Mouse (Mus musculus): Measurements from ENCODE around the gene Eln. TPM values are rescaled to one million over a fixed set of nuclear protein-coding genes. Genes with fewer than 3 reads are reported as not detected.

The Eln gene
- polyA plus RNA-seq, 2 experiments: 1.7 to 3.6 TPM

GRCm38 (mm10) chr5:134740501-134741341 is 6.4 kb downstream of the Eln start:
- H3K9me3 ChIP-seq (ENCODE audit: control insufficient read depth, low read length): no peaks in the 10 kb centered on the region
- TF ChIP-seq CTCF (IDR thresholded peaks at IDR 0.05; ENCODE audit: low read depth) (no peak), EP300 (IDR thresholded peaks at IDR 0.05; ENCODE audit: low read depth) (no peak)
- no peak overlapping the region for H3K4me3 ChIP-seq (ENCODE audit: insufficient read depth in 1 of 2, low read depth in 2 of 2, low read length in 2 of 2)
- H3K9ac ChIP-seq (replicated peaks): no peak overlapping the region
- H3K27me3 ChIP-seq (ENCODE audit: control insufficient read depth, insufficient read depth, low read length): no peaks in the 10 kb centered on the region
- 64% methylated on average over 11 of the region's 11 CpGs for WGBS (ENCODE audit: insufficient replicate concordance)
- DNase-seq (ENCODE audit: low read depth in 3 of 3, low spot score in 3 of 3): no peak
- H3K4me1 ChIP-seq (replicated peaks; ENCODE audit: control insufficient read depth in 2 of 2, insufficient read depth in 2 of 2, low read length in 1 of 2): no peaks in the 10 kb centered on the region
- no peak for ATAC-seq (ENCODE audit: insufficient read depth)
- no peak overlapping the region for H3K4me2 ChIP-seq (ENCODE audit: low read depth)
- H3K36me3 ChIP-seq (replicated peaks; ENCODE audit: control insufficient read depth, insufficient read depth, low read depth): no peaks in the 10 kb centered on the region
- H3K27ac ChIP-seq: no peak overlapping the region

DNA sequence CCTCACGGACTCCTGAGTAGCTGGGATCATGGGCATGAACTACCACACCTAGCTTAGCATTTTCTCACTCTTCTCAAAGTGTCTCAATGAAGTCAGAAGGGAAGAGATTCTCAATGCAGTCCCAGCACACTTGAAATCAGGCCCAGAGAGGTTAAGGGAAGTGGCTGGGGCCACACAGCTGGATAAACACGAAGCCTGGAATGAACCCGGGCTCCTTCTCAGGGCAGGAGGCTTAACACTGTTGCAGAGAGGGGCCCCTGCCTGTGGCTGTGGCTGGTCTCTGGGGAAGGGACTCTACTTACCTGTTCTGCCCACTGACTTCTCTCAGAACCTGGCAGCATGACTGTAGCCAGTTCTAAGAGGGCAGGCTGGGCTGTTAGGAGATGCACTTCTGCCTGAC is 7.2 kb downstream of the Eln start:
- no peaks in the 10 kb centered on the region for H3K9me3 ChIP-seq (ENCODE audit: control insufficient read depth, low read length)
- ATAC-seq (ENCODE audit: insufficient read depth) (no peak), DNase-seq (ENCODE audit: low read depth in 3 of 3, low spot score in 3 of 3) (no peak)
- no peaks in the 10 kb centered on the region for H3K27me3 ChIP-seq (ENCODE audit: control insufficient read depth, insufficient read depth, low read length)
- WGBS (ENCODE audit: insufficient replicate concordance): 47% methylated on average over 3 of the region's 3 CpGs
- H3K4me1 ChIP-seq (replicated peaks; ENCODE audit: control insufficient read depth in 2 of 2, insufficient read depth in 2 of 2, low read length in 1 of 2): no peaks in the 10 kb centered on the region
- TF ChIP-seq EP300 (IDR thresholded peaks at IDR 0.05; ENCODE audit: low read depth) (no peak), CTCF (IDR thresholded peaks at IDR 0.05; ENCODE audit: low read depth) (no peak)
- H3K4me3 ChIP-seq (ENCODE audit: insufficient read depth in 1 of 2, low read depth in 2 of 2, low read length in 2 of 2): no peak overlapping the region
- no peak overlapping the region for H3K27ac ChIP-seq
- no peak overlapping the region for H3K4me2 ChIP-seq (ENCODE audit: low read depth)
- no peak overlapping the region for H3K9ac ChIP-seq (replicated peaks)
- no peaks in the 10 kb centered on the region for H3K36me3 ChIP-seq (replicated peaks; ENCODE audit: control insufficient read depth, insufficient read depth, low read depth)

- no peak for DNase-seq (ENCODE audit: low read depth in 3 of 3, low spot score in 3 of 3)
These were observed 12.2 kb downstream of the Eln start for GRCm38 (mm10) chr5:134734920-134735319.

DNA sequence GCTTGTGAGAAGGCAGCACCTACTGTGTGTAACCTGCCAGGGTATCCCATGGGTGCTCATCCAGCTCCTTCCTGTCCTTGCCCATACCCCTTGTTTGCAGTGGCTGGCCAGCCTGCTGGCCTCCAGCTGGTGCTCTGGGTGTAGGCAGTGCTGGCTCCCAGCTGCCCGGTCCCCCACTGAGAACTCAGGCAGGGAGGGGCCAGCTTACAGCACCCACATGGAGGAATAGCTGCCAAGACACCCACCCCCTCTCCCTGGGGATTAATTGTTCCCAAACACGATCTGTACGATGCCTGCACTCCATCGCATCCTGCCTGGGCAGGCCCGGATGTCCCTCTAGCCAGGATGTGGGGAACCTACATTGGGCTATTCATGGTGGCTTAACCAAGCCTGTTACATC is 13.1 kb downstream of the Eln start:
- WGBS (ENCODE audit: insufficient replicate concordance): 56% methylated on average over 5 of the region's 5 CpGs

More at GRCm38 (mm10) chr5:134734920-134735319, 12.2 kb downstream of the Eln start:
- no peak for ATAC-seq (ENCODE audit: insufficient read depth)
- Histone ChIP-seq H3K36me3 (replicated peaks; ENCODE audit: control insufficient read depth, insufficient read depth, low read depth) (no peaks in the 10 kb centered on the region), H3K4me1 (replicated peaks; ENCODE audit: control insufficient read depth in 2 of 2, insufficient read depth in 2 of 2, low read length in 1 of 2) (no peaks in the 10 kb centered on the region), H3K27ac (no peak overlapping the region), H3K27me3 (ENCODE audit: control insufficient read depth, insufficient read depth, low read length) (no peaks in the 10 kb centered on the region), H3K9me3 (ENCODE audit: control insufficient read depth, low read length) (no peaks in the 10 kb centered on the region), H3K4me2 (ENCODE audit: low read depth) (no peak overlapping the region), H3K4me3 (ENCODE audit: insufficient read depth in 1 of 2, low read depth in 2 of 2, low read length in 2 of 2) (no peak overlapping the region), H3K9ac (replicated peaks) (no peak overlapping the region)
- WGBS (ENCODE audit: insufficient replicate concordance): 51% methylated on average over 2 of the region's 2 CpGs
- no peak for TF ChIP-seq EP300 (IDR thresholded peaks at IDR 0.05; ENCODE audit: low read depth)
- no peak for TF ChIP-seq CTCF (IDR thresholded peaks at IDR 0.05; ENCODE audit: low read depth)

GRCm38 (mm10) chr5:134733241-134733640 is 13.9 kb downstream of the Eln start:
- Histone ChIP-seq H3K4me1 (replicated peaks; ENCODE audit: control insufficient read depth in 2 of 2, insufficient read depth in 2 of 2, low read length in 1 of 2) (no peaks in the 10 kb centered on the region), H3K4me3 (ENCODE audit: insufficient read depth in 1 of 2, low read depth in 2 of 2, low read length in 2 of 2) (no peak overlapping the region), H3K27me3 (ENCODE audit: control insufficient read depth, insufficient read depth, low read length) (no peaks in the 10 kb centered on the region), H3K9ac (replicated peaks) (no peak overlapping the region), H3K9me3 (ENCODE audit: control insufficient read depth, low read length) (no peaks in the 10 kb centered on the region), H3K4me2 (ENCODE audit: low read depth) (no peak overlapping the region), H3K36me3 (replicated peaks; ENCODE audit: control insufficient read depth, insufficient read depth, low read depth) (no peaks in the 10 kb centered on the region), H3K27ac (no peak overlapping the region)
- no peak for ATAC-seq (ENCODE audit: insufficient read depth)
- DNase-seq (ENCODE audit: low read depth in 3 of 3, low spot score in 3 of 3): no peak
- 46% methylated on average over 4 of the region's 4 CpGs for WGBS (ENCODE audit: insufficient replicate concordance)
- TF ChIP-seq EP300 (IDR thresholded peaks at IDR 0.05; ENCODE audit: low read depth) (no peak), CTCF (IDR thresholded peaks at IDR 0.05; ENCODE audit: low read depth) (no peak)

More for the DNA sequence above, 13.1 kb downstream of the Eln start:
- no peaks in the 10 kb centered on the region for H3K27me3 ChIP-seq (ENCODE audit: control insufficient read depth, insufficient read depth, low read length)
- H3K27ac ChIP-seq: no peak overlapping the region
- H3K9ac ChIP-seq (replicated peaks): no peak overlapping the region
- ATAC-seq (ENCODE audit: insufficient read depth): no peak
- H3K4me1 ChIP-seq (replicated peaks; ENCODE audit: control insufficient read depth in 2 of 2, insufficient read depth in 2 of 2, low read length in 1 of 2): no peaks in the 10 kb centered on the region
- DNase-seq (ENCODE audit: low read depth in 3 of 3, low spot score in 3 of 3): no peak
- no peaks in the 10 kb centered on the region for H3K36me3 ChIP-seq (replicated peaks; ENCODE audit: control insufficient read depth, insufficient read depth, low read depth)
- H3K4me3 ChIP-seq (ENCODE audit: insufficient read depth in 1 of 2, low read depth in 2 of 2, low read length in 2 of 2): no peak overlapping the region
- H3K4me2 ChIP-seq (ENCODE audit: low read depth): no peak overlapping the region
- no peak for TF ChIP-seq EP300 (IDR thresholded peaks at IDR 0.05; ENCODE audit: low read depth)
- no peak for TF ChIP-seq CTCF (IDR thresholded peaks at IDR 0.05; ENCODE audit: low read depth)
- H3K9me3 ChIP-seq (ENCODE audit: control insufficient read depth, low read length): no peaks in the 10 kb centered on the region
